Mouse (Mus musculus) ES-E14 (cell line): Measurements from ENCODE around the gene Fxyd7.

Experiments used
- MAFK ChIP-seq: IDR thresholded peaks from 2 replicates; pipeline ENCODE4 v1.6.1; 2014; ENCODE audit warnings: mild to moderate bottlenecking, low read depth, low read length, inconsistent platforms; ENCODE audit not compliant: insufficient read depth
- ZC3H11A ChIP-seq: IDR thresholded peaks from 2 replicates; pipeline ENCODE4 v1.6.1; 2012; ENCODE audit warnings: low read depth, mild to moderate bottlenecking, inconsistent platforms, low read length, borderline replicate concordance
- ZNF384 ChIP-seq: IDR thresholded peaks from 2 replicates; pipeline ENCODE4 v1.6.1; 2012; ENCODE audit warnings: low read depth, low read length, inconsistent platforms

DNA sequence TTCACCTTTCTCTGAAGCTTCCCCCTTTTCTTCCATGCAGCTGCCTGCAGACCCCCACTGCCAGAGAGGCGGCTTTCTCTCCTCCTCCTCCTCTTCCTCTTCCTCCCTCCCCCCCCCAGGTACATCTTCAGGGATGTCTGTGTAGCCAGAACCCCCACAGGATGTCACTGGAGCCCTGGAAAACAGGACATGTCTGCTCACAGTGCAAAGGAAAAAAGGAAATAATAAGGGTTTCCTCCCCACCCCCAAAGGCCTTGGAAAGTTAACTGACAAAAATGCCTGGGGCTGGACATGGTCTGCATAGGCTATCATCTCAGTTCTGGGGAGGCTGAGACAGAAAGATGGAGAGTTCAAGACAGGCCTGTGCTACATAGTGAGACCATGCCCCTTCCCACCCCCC is 29.8 kb upstream of the Fxyd7 start:
- TF ChIP-seq ZC3H11A, result no peak
- no peak for TF ChIP-seq MAFK
- TF ChIP-seq ZNF384, result no peak
